Mouse (Mus musculus) mouse trophoblast stem cell (cell line): ENCODE measurements around the gene Ddi2.
"Not testable (repeated sequence)": the region's sequence is repeated elsewhere in the genome, so short reads cannot be mapped to it uniquely, and the experiment has no call there.

Experiments used
- in situ Hi-C, 2 experiments: fragments of 300-500 bp; cut with MseI, MboI; formaldehyde crosslinking; loops; 2 replicates in 1 of 2; 3 replicates in 1 of 2; pipeline ENCODE4 v1.15.1; 2025

The Ddi2 gene

DNA sequence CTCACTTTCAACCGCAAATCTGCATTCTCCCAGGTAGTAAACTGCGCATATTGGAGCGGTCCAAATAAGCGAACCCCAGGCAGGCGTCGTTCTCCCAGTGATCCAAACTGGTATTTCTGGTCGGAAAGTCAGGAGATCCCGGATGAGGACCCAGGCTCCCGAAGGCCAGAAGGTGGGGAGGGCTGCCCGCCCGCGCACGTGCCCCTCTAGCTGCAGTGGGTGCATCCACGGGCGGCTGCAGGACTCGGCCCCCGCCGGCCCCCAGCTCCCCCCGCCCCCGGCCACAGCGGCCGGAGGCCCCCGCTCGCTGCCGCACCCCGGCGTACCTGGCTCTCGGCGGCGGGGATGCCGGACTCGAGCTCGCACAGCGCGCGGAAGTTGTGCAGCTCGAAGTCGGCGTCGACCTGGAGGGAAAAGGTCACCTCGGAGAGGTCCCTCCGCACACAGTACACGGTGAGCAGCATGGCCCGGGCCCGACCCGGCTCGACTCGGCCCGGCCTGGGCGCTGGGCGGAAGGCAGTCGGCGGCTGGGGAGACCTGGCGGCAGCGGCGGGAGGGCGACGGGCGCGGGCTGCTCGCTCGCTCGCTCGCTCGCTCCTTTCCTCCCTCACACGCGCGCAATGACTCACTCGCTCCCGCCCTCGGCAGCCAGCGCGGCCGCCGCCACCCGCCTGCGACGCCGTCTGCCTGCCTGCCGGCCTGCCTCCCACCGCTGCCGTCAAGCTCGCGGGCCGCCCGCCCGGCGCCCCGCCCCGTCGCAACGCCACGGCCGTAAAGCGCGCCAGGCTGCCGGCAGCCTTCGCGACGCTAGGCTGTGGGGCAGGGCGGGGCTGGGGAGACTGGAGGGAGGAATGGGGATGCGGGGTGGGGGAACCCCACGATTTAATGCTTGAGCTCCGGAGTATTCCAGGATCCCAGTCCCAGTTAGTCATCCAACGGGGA is at the start of gene Ddi2:
Gene Ddi2, minus strand, starts transcription at position 689 of the 942 bp plus-strand sequence.
- in situ Hi-C loops, result no loop called here

- in situ Hi-C loops, result not testable (repeated sequence)
Measured at GRCm38 (mm10) chr4:141773019-141773418, 49.8 kb upstream of the Ddi2 start.

GRCm38 (mm10) chr4:141771823-141772222 is 48.6 kb upstream of the Ddi2 start:
- in situ Hi-C loops, result no loop called here

DNA sequence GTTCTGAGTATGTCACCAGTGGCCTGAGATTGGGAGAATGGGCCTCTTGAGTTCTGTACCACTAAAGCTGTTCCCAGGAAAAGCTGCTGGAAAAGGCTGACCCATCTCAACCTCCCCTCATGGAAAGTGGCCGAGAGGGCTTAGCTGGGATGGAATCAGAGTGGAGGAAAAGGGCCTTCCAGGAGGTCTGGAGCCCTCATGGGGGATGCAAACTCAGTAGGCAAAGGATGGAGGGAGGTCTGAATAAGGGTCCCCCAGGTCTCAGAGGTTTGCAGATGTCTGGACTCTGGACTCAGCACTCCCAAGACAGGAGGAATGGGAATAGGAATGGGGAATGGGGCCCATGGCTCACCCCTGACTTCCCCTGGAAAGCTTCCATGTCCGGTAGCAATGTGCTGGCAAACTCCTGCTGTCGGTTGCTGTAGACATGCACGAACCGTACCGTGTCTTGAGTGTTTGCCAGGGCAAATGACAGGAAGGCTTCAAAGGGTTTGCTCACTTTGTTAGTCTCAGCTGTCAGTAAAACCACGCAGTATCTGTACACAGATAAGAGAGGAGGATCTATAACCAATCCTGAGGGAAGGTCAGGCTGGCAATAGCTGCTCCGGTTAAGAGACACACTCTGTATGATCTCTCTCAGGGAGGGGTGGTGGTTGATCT is 46.4 kb upstream of the Ddi2 start:
- in situ Hi-C loops, result no loop called here

GRCm38 (mm10) chr4:141767353-141768036 is 44.3 kb upstream of the Ddi2 start:
- in situ Hi-C loops, result no loop called here

GRCm38 (mm10) chr4:141766668-141767352 is 43.6 kb upstream of the Ddi2 start:
- in situ Hi-C loops, result no loop called here

DNA sequence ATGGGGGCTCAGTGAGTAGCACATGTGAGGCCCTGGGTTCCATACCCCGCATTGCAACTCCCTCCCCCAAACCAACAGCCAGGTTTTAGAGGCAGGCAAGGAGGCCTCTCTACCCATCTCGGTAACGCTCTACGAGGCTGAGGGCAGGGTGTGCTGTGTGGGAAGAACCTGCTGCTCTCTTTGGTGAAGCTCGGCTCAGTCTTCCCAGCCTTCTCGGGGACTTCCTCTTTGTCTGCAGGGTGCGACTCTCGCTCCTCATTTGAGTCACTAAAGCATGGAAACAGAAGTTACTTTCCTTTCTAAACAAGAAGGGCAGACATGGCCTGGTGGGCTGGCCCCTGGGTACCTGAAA is 43.1 kb upstream of the Ddi2 start:
- in situ Hi-C loops, result no loop called here

- in situ Hi-C loops, result no loop called here
Measured at GRCm38 (mm10) chr4:141765008-141765407, 41.8 kb upstream of the Ddi2 start.

- in situ Hi-C loops, result no loop called here
Measured at GRCm38 (mm10) chr4:141763476-141763875, 40.3 kb upstream of the Ddi2 start.

DNA sequence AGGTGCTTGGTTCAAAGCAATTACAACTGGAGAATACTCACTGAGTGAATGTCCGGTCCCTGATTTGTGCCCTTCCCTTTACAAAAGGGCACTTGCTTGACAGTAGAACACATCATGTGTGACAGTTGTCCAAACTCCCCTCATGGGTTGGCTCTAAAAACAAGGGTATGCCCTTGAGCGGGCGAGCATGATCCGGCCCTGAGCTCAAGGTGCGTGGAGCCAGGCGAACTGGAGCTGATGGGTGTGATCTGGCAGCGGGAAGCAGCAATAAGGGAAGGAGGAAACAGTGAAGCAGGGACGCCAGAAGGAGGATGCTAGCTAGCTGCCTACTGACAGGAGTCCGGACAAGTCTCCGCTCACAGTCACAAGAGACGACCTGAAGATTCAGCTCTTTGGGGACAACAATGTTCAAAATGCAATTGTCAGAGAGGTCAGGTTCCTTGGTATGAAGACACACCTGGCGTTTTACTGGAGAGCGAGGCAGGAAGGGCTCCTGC is 38.9 kb upstream of the Ddi2 start:
- in situ Hi-C loops, result no loop called here

- in situ Hi-C loops, result no loop called here
Measured at GRCm38 (mm10) chr4:141760942-141761341, 37.7 kb upstream of the Ddi2 start.

- in situ Hi-C loops, result no loop called here
Measured at GRCm38 (mm10) chr4:141758874-141759542, 35.8 kb upstream of the Ddi2 start.

GRCm38 (mm10) chr4:141757124-141757523 is 33.9 kb upstream of the Ddi2 start:
- in situ Hi-C loops, result no loop called here

GRCm38 (mm10) chr4:141755375-141755930 is 32.2 kb upstream of the Ddi2 start:
- in situ Hi-C loops, result no loop called here

DNA sequence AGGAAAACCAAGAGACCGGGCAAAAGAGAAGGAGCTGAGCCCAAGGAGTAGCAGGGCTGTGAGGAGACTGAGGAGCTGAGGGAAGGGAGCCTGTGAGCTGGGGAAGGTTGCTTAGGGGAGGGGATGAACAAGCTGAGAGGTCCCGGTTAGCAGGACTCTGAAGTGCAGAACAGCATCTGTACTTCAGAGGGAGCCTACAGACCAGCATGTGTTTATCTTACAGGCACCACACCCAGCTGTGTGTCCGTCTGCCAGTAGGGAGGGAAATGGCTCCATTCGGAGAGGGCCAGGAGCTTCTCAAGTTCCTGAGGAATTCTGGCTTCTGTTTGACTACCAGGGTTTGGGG is 28.8 kb upstream of the Ddi2 start:
- in situ Hi-C loops, result no loop called here

GRCm38 (mm10) chr4:141751419-141752075 is 28.3 kb upstream of the Ddi2 start:
- in situ Hi-C loops, result no loop called here

- in situ Hi-C loops, result no loop called here
Measured at GRCm38 (mm10) chr4:141750826-141751225, 27.6 kb upstream of the Ddi2 start.

DNA sequence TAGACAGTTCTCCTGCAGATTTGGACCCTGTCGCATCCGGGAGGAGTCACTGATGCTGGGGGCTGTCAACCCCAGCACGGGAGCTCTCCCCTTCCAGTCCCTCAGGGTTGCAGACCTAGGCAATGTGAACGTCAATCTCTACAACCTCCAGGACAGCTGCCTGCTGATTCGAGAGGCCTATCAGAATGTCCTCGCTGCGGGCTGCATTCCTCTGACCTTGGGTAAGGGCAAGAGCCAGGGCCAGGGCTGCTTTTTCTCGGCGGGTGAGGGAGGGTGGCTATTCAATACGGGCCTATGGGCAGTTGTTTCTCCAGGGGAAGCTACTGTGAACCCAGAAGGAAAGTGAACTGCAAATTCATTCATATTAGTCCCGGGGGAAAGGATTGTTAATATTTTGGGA is 26.3 kb upstream of the Ddi2 start:
- in situ Hi-C loops, result no loop called here

DNA sequence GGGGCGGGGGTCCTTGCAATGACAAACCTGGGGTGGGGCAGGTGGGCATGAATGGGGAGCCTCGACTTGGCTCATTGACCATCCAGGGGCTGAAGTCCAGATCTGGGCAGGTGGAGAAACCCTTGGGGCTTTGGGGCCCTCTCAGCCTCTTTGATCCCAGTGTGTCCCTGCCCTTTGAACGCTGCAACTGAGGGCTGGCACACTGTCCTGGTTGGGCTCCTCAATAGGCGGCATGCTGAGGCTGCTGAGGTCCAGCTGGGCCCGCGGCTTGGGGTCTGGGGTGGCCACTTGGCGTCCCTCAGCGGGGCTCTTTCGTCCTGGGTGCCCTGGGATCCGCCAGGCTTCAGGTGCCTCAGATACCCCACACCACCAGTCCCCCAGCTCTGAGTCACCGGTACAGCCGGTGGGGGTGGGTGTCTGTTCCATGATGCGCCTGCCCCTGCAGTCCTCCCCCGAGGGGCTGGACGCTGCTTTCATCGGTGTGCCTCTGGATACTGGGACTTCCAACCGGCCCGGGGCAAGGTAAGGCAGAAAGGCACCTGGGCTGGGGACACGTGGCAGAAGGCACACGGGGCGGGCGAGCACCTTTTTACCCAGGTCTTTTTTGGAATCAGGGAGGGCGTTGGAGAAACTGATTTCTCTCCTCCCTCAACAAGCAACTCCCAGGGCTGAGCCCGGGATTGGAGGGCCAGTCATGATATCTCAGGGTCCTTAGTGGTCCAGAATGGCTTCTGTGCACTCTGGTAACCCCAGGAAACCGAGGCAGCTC is 23.5 kb upstream of the Ddi2 start, which contains the start of gene Agmat:
Gene Agmat, plus strand, starts transcription at position 95 of the 769 bp plus-strand sequence.
- in situ Hi-C loops, result no loop called here
